Mouse (Mus musculus) left cerebral cortex, postnatal 36 days (tissue): ENCODE results near the gene Gm10273. TPM values are rescaled to one million over a fixed set of nuclear protein-coding genes. Genes with fewer than 3 reads are reported as not detected.
"Not testable (repeated sequence)": the region's sequence is repeated elsewhere in the genome, so short reads cannot be mapped to it uniquely, and the experiment has no call there.

Experiments used
- DNase-seq, 2 experiments: peaks; one replicate each; pipeline ENCODE4 v3.0.0; 2021 to 2022; ENCODE audit warnings: low spot score in 2 of 2, mixed read lengths in 1 of 2
- intact Hi-C: fragments of 180-260 bp; cut with DNase I; formaldehyde crosslinking; loops from one replicate; pipeline ENCODE4 v1.15.1; 2025
- total RNA-seq, 2 experiments: library from RNA; stranded (reverse); gene quantifications; 2 replicates each; pipeline ENCODE4 v1.2.3; 2021

Gene Gm10273
- total RNA-seq, result 10 to 100 TPM; 39.0 to 45.6 TPM

GRCm38 (mm10) chr10:59395461-59395860 is at the start of gene Gm10273:
Gene Gm10273, plus strand, starts transcription at chr10:59395632.
- intact Hi-C loops, result not testable (repeated sequence)

DNA sequence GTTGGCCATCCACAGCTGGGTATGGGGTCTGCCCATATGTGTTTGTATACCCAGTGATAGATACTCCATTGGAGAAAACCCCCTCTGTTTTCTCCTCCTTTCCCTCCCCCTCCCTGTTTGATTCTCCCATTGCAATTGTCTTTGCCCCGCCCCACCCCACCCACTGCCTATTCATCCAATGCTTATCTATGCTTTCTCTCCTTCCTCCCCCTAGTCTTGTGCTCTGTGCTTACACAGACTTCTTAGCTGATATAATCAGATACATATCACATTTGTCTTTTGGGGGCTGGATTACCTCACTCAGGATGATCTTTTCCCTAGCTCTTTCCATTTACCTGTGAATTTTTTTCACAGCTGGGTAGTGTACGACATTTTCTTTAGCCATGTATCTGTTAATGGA is 48.9 kb upstream of the Gm10273 start:
- intact Hi-C loops, result no loop called here

More at GRCm38 (mm10) chr10:59395461-59395860, at the start of gene Gm10273:
- not testable (repeated sequence) for DNase-seq

GRCm38 (mm10) chr10:59348200-59348599 is 47.2 kb upstream of the Gm10273 start:
- intact Hi-C loops, result no loop called here
- DNase-seq, result no peak

More for the DNA sequence above, 48.9 kb upstream of the Gm10273 start:
- DNase-seq, result no peak

- intact Hi-C loops, result no loop called here
- no peak for DNase-seq
Measured at GRCm38 (mm10) chr10:59349536-59349935, 45.9 kb upstream of the Gm10273 start.

- intact Hi-C loops, result loop anchor here (5.0 kb wide), 1 partner anchor 46 kb away; no protein-coding TSS in a partner anchor
- no peak for DNase-seq
Measured at GRCm38 (mm10) chr10:59353065-59353464, 42.4 kb upstream of the Gm10273 start.

GRCm38 (mm10) chr10:59354120-59354519 is 41.3 kb upstream of the Gm10273 start:
- DNase-seq, result no peak
- intact Hi-C loops, result loop anchor here (5.0 kb wide), 1 partner anchor 47 kb away; no protein-coding TSS in a partner anchor

GRCm38 (mm10) chr10:59355020-59355419 is 40.4 kb upstream of the Gm10273 start:
- DNase-seq, result no peak
- intact Hi-C loops, result loop anchor here (5.0 kb wide), 2 partner anchors 38 to 58 kb away; no protein-coding TSS in a partner anchor

DNA sequence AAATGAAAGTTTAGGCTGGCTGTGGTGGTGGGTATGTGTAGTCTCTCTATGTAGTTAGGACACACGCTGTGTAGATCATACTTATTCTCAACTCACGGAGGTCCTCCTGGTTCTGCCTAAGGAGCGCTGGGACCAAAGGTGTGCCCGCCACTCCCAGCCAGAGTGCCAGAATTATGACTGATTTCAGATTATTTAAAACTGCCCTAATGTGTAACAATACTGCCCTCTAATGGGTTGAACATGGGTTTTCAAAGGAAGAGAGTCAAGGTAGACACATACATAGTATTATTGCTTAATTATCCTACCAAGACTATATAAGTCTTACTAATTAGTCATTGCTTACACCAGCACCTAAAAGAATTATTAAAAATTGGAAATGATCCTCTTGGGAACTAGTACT is 36.7 kb upstream of the Gm10273 start:
- no peak for DNase-seq
- intact Hi-C loops, result loop anchor here (5.0 kb wide), 2 partner anchors 41 to 61 kb away; no protein-coding TSS in a partner anchor

DNA sequence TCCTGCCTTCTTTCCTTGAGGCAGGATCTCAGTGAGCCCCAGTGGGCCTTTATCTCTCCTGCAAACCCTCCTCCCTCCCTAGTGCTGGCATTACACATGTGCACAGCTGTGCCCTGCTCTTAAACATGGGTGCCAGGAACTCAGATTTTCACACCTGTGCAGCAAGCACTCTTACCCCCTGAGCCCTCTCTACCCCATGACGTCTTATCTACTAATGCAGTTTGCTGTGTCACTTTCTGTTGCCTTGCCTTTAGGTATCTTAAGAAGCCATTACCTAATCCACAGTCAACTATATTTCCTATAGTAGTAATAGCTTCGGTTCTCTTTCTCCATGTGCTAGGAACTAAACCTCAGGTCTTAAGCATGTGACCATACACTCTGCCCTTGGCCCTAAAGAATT is 32.2 kb upstream of the Gm10273 start:
- no peak for DNase-seq
- intact Hi-C loops, result no loop called here

DNA sequence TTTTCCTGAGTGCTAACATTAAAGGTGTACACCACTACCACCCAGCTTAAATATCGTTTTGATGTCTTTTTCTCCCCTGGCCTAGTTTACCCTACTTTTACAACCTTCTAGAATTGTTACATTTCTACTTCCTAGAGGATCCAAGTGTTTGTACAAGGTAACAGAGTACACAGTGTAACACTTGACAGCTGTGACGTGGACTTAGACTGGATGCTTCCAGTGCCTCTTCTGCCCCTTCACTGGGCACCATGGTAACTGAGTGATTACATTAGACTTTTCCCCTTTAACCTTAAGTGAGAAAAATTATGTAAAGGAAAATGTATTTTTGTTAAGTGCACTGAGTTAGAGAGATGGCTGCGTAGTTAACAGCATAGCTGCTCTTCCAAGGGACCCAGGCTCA is 30.9 kb upstream of the Gm10273 start:
- DNase-seq, result no peak
- intact Hi-C loops, result no loop called here

GRCm38 (mm10) chr10:59365804-59366589 is 29.4 kb upstream of the Gm10273 start:
- DNase-seq, result no peak
- intact Hi-C loops, result no loop called here

DNA sequence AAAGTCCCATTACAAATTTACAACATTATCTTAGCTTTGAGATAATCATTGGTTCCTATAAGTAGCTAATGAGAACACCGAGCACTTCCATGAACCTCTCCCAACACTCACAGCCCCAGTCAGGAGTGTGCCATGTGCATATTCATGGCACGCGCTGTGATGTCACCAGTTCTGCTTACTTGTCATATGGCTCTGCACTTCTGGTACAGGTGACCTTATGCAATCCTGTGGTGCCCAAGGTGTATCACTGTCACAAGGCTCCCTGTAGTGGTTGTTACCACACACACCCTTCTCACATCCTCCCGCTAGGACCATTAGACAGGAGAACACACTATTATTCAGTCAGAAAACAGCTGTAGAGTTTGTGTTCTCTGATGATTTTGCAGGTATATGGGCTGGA is 28.7 kb upstream of the Gm10273 start:
- no peak for DNase-seq
- intact Hi-C loops, result no loop called here

GRCm38 (mm10) chr10:59367206-59367605 is 28.2 kb upstream of the Gm10273 start:
- intact Hi-C loops, result no loop called here
- no peak for DNase-seq

GRCm38 (mm10) chr10:59368729-59369128 is 26.7 kb upstream of the Gm10273 start:
- intact Hi-C loops, result no loop called here
- DNase-seq, result no peak

DNA sequence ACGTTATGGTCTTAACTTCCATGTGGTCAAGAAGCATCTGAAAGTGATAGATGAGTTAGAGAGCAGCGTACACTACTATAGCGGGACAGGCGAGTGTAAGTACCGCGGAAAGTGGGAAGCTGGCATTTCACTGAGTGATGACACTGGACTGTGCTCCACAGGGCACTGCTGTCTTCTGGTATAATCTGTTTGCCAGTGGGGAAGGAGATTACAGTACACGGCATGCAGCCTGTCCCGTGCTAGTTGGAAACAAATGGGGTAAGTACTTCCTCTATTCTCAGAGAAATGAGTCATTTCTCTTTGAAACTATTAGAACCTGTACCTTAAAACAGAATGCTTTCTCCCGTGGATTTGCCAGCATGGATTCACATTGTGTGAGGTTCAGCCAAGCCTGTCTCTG is 26.0 kb upstream of the Gm10273 start:
- intact Hi-C loops, result no loop called here
- DNase-seq, result no peak

- intact Hi-C loops, result no loop called here
- DNase-seq, result no peak
Measured at GRCm38 (mm10) chr10:59377906-59378305, 17.5 kb upstream of the Gm10273 start.

DNA sequence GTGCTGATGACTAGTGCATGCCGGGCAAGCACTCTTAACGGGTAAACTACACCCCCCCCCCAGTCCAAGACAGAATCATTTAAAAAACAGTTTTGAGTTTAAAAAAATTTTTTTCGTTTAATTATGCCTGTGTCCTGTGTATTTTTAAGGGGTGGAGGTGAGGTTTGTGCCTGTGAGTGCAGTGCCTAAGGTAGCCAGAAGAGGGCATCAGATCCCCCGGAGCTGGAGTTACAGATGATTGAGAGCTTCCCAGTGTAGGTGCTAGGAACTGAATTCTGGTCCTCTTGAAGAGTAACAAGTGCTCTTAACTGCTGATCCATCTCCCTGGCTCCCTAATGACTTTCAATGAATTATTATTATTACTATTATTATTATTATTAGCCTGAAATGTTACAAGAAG is 16.7 kb upstream of the Gm10273 start:
- intact Hi-C loops, result no loop called here
- DNase-seq, result no peak

DNA sequence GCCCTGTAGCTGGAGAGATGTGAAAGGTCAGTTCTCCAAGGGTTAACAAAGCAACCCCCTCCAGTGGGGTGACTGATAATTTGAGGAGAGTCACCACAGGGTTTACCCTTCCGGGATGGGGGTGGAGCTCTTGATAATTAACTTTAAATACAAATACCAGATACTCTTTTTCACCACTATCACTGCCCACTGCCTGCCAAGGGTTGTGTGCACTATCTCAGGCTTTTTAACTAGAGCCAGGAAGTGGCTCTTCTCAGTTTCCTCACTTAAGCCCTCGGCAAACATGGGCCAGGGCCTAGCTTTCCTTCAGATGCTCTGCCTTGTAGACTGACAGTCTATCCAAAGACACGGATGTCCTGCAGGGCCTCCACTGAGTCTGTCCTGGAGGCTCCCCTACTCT is 15.5 kb upstream of the Gm10273 start:
- no peak for DNase-seq
- intact Hi-C loops, result no loop called here

DNA sequence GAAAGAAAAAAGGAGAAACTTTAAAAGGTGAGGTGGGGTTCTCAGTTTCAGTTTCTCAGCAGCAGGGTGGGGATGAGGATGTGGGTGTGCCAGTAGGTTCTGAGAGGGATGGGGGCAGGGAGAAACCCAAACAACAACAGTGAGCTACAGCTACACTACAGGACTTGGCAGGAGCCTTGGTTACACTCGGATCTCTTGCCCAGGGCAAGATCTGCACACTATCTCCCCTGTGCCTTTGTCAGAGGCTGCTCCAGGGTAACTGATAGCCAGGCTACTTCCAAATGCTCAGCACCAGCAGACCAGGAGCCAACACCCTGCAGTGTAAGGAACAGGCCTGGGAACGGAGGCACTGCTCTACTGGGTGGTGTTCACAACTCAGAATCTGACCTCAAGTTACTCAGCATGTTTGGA is 15.0 kb upstream of the Gm10273 start:
- DNase-seq, result no peak
- intact Hi-C loops, result no loop called here

DNA sequence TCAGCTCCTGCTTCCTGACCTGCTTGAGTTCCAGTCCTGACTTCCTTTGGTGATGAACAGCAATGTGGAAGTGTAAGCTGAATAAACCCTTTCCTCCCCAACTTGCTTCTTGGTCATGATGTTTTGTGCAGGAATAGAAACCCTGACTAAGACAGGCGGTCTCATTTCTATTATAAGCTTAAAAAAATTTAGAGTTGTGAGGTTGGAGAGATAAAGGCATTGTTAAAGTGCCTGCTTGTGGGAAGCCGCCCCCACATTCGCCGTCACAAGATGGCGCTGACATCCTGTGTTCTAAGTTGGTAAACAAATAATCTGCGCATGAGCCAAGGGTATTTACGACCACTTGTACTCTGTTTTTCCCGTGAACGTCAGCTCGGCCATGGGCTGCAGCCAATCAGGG is 13.9 kb upstream of the Gm10273 start:
- DNase-seq, intact Hi-C loops: not testable (repeated sequence)

- DNase-seq, result peak in 1 of 2 experiments; percentile 18
Measured at GRCm38 (mm10) chr10:59386951-59387350, 8.5 kb upstream of the Gm10273 start.

More at GRCm38 (mm10) chr10:59386951-59387350, 8.5 kb upstream of the Gm10273 start:
- intact Hi-C loops, result no loop called here
